Mouse (Mus musculus): Measurements from ENCODE around the gene Rps6kb2.

- TF ChIP-seq CTCF (IDR thresholded peaks at IDR 0.05; ENCODE audit: borderline replicate concordance, insufficient read depth, low read depth, low read length) (no peak), POLR2A (IDR thresholded peaks at IDR 0.05; ENCODE audit: borderline replicate concordance, insufficient read depth, low read length) (no peak)
These were observed 48.6 kb downstream of the Rps6kb2 start for GRCm38 (mm10) chr19:4114551-4114950.

Measured in cerebellum, adult 2 months (tissue).